Mouse (Mus musculus): ENCODE measurements around the gene Atp1b2.

Gene Atp1b2

DNA sequence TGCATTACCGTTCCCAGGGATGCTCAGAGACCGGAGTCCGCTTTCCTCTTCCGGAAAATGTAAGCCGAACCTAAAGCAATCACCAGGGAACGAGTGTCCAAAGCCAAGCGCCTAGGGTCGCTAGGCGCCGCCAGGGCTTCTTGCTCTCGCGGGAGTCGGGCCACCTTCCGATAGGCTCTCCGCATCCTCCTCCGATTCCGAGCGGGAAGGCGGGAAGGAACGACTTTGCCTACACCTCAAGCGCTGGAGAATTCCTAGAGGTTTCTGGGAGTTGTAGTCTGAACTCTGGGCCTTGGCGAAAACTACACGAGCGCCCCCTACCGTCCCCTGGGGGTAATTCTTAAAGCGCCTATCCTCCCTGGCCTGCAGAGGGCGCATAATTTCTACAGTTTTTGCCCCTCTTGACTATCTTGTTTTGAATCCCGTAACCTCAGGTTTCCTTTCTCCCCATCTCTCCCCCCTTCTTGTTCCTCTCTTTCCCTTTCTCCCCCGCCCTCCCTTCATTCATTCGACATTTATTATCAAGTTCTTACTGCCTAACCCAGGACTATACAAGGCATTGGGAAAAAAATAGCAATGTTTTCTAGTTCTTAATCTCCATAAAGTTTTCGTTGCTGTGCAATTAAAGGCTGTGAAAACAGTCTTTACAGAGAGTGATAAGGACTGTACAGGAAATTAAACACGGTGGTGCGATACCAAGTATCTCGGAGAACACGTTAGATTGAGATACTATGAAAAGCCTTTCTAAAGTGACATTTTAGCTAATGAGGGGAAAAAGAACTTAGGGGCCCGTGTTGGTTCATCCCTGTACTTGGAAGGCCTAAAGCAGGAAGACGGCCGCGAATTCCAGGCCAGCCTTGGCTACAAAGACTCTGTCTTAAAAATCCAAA lies 26.4 kb downstream of the Atp1b2 start:
- DNase-seq = peak; percentile 95

DNA sequence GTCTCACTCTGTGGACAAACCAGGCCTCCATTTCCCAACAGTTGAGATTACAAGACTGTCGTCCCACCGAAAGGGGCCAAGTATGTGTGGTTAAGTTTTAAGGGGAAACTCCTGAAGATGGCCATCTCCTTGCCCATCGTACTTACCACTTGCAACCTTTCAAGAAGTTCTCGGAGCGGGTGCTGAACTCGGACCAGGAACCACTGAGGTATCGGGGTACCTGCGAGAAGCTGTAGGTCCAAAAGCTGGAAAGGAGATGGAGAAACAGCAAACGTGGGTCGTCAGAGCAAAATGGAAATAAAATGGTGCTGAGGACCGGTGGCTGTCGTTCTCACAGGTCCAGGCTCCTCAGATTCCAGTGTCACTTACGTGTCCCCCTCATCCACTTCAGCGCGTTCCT lies 27.4 kb downstream of the Atp1b2 start:
- DNase-seq = no peak

- no peak for DNase-seq
Observed at GRCm38 (mm10) chr11:69576307-69576706, 29.4 kb downstream of the Atp1b2 start.

- no peak for DNase-seq
Observed at GRCm38 (mm10) chr11:69575220-69575619, 30.5 kb downstream of the Atp1b2 start.

DNA sequence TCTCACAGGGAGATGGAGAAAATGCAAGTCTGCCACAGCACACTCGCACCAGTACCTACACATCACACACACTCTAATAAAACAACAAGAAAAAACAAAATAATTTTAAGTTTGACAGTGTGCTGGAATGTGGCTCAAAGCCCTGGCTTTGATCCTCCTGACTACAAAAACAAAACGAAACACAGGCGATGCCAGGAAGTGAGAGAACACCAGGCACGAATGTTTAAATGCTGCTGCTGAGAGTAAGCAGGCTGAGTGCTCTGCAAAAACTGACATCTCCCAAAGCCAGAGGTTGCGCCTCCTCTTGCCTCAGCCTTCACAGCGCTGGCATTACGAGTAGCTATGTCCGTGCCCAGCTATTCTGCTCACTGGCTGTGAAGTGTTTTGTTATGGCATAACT lies 40.6 kb downstream of the Atp1b2 start:
- DNase-seq = no peak

GRCm38 (mm10) chr11:69564391-69564790 lies 41.4 kb downstream of the Atp1b2 start:
- DNase-seq = no peak

DNA sequence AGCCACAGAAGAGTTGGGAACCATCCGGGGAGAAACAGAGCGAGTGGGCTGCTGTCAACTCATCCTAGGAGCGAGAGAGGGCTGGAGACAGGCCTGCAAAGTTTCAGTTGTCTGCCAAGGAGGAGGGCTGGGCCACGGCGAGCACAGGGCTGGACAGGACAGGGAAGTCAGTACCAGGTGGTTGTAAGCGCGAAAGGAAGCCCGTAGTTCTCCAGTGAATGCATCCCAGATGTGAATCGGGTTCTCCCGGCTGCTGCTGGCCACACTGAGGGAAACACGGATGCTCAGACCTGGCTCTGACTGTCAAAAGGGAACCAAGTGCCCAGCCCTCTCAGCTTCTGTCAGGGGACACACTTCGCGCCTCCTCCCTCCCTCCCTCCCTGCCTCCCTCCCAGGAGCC lies 42.4 kb downstream of the Atp1b2 start:
- no peak for DNase-seq

- DNase-seq = no peak
Observed at GRCm38 (mm10) chr11:69560896-69561854, 44.6 kb downstream of the Atp1b2 start.

DNA sequence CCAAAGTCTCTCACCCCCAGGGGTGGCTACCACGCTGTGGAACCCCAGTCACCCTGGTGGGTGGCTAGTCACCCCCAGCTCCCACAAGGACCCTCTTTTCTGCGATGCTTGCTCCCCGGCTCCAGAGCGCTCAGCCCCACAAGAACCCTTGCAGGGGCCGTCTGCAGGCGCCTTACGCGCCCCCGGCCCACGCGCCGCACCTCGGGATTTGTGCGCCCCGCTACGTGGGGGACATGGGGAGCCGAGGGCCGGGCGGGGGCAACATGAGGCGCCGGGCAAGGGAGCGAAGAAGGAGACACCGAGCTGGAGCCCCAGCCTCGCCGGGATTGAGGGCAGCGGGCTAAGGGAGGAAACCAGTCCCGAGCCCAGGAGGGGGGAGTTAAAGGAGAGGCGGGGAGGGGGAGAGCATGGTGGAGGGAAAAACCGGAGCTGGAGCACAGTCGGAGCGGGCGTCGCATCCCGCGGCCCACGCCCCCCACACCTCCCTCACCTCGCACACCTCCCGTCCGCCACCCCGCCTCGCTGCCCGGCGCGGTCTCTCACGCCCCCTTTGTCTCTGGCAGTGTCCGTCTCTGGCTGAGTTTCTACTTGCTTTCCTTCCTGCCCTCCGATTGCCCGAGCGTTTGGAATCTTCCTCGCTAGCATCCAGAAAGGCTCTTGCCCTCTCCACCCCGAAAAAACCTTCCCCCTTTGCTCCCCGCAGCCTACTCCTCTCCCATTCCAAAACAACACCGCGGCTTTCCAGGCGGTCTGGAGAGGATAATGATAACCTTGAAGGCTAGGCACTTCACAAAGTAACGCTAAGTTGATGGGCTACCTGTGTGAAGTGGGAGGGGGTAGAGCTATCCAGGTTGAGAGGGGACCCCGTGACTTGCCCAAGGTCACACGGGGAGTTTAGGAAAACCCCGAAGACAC lies 45.6 kb downstream of the Atp1b2 start, which contains the start of gene Efnb3:
TSS of gene Efnb3 (minus strand) at position 355 of the 915 bp plus-strand sequence.
- peak; percentile 33 for DNase-seq

DNA sequence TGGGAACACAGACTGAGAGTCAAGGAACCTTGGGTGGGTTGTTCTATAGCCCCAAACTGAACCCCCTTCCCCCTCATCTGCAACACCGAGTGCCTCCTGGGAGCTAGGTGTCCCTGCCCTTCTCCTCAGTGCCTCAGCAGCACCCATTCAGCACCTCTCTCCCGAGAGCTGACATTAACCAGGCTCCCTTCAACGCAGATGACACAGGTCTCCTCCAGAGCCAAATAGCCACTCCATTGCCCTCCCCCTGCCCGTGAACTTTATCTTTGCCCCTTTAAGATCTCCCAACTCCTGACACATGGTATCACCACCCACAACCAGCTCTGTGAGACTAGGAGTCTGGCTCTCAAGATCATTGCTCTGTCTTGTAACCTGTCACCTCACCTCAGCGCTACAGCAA lies 46.6 kb downstream of the Atp1b2 start:
- DNase-seq = no peak

GRCm38 (mm10) chr11:69558756-69559155 lies 47.0 kb downstream of the Atp1b2 start:
- no peak for DNase-seq

GRCm38 (mm10) chr11:69557381-69557958 lies 48.3 kb downstream of the Atp1b2 start:
- DNase-seq = no peak

GRCm38 (mm10) chr11:69554539-69555140 lies 51.1 kb downstream of the Atp1b2 start:
- DNase-seq = no peak

DNA sequence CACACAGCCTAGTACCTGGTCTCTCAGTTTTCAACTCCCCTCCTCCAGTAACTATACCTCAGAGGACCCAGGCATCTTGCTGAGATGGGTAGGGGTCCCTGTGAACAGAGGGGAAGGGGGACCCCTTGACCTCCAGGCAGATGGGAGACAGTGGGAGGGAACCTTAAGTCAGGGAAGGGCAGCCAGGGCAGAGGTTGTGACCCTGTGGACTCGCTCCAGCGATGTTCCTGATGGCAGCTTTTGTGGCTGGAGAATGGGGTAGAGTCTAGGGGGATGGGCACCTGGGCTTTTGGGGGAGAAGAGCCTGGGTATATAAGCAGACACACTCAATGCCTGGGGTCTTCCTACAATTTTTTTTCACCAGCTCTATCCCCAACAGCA lies 52.4 kb downstream of the Atp1b2 start:
- DNase-seq = no peak

GRCm38 (mm10) chr11:69552622-69553340 lies 53.0 kb downstream of the Atp1b2 start:
- no peak for DNase-seq

DNA sequence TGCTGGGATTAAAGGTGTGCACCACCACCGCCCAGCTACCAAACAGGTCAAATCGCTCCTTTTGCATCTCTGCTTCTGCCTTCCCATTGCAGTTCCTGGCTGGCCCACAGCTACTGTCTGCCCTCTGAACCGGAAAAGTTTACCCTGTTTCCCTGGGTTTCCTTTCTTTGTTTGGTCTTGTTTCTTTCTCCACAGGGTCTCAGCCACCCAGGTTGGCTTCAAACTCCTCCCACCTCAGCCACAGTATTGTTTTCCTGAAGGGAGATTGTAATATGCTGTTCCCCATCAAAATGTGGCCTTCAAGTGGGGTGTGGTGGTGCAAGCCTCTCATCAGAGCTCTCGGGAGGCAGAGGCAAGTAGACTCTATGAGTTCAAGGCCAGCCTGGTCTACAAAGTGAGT lies 54.4 kb downstream of the Atp1b2 start:
- DNase-seq = no peak
